32 mouse cellular contexts compared by ENCODE assay signal in the genomic region with DNA sequence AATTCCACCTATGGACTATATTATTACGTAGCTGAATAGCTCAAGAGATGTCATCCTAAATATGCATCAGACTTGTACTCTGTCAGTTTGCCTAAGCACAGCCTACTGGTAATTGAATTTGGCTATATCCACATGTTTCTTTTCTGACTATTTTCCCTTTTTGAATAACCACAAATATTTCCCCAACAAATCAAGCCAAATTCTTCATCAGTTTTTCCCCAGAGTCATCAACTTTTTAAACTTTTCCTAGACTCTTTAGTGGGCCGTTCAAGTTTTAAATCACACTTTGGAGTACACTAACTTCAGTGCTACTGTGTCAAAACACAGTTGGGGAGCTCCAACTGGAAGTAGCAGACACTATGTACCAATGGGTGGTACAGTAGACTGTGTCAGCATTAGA.
DNase-seq lines count a peak whose midpoint lies in the region; ATAC-seq and TF ChIP-seq lines count a peak whose summit lies in the region.
"Had no signal": no experiment of that assay in that cellular context is flagged by ENCODE, and none has a peak within 500 bp of the region (broad histone marks: within the 10 kb centered on the region; RNA-seq: fewer than 3 reads in every experiment).

No protein-coding gene starts in this region.

- 59% methylated on average over 2 of the region's 2 CpGs for WGBS in embryonic facial prominence, embryonic 14.5 days
- 91% methylated on average over 2 of the region's 2 CpGs for WGBS in embryonic facial prominence, embryonic 10.5 days
- 91% methylated on average over 2 of the region's 2 CpGs for WGBS in heart, embryonic 11.5 days (ENCODE audit: insufficient replicate concordance)
- 72% methylated on average over 2 of the region's 2 CpGs for WGBS in kidney, postnatal 0 days
- WGBS in kidney, embryonic 16.5 days = 82% methylated on average over 2 of the region's 2 CpGs

- no peak overlapping the region for H3K27ac ChIP-seq in embryonic facial prominence, embryonic 14.5 days (replicated peaks; ENCODE audit: low read depth, low read length)
- H3K27ac ChIP-seq in embryonic facial prominence, embryonic 10.5 days (replicated peaks) = no peak overlapping the region
- H3K27ac ChIP-seq in heart, embryonic 11.5 days (ENCODE audit: low read depth, low read length) = no peak overlapping the region
- H3K27ac ChIP-seq in kidney, postnatal 0 days = no peak overlapping the region
- no peak overlapping the region for H3K27ac ChIP-seq in kidney, embryonic 16.5 days (ENCODE audit: low read length)
- H3K27ac ChIP-seq: embryonic facial prominence, embryonic 15.5 days; forebrain, embryonic 10.5 days; forebrain, embryonic 13.5 days; heart, embryonic 13.5 days; hindbrain, embryonic 10.5 days; hindbrain, embryonic 13.5 days; hindbrain, postnatal 0 days had no signal

- no peak for ATAC-seq in embryonic facial prominence, embryonic 14.5 days (ENCODE audit: low read depth)
- ATAC-seq in heart, embryonic 11.5 days (replicated peaks; ENCODE audit: insufficient number of reproducible peaks, low FRiP score, low TSS enrichment) = no peak
- no peak for ATAC-seq in kidney, postnatal 0 days (replicated peaks; ENCODE audit: low FRiP score, low read depth)
- no peak for ATAC-seq in kidney, embryonic 16.5 days (ENCODE audit: low FRiP score, low TSS enrichment)
- ATAC-seq: activated CD4-positive, CD25-positive, alpha-beta regulatory T cell, adult 4 months; forebrain, embryonic 13.5 days; forebrain, embryonic 16.5 days; hindbrain, postnatal 0 days; inflammation-experienced regulatory T-cells, adult 6 months; intestine, embryonic 16.5 days had no signal

- H3K27me3 ChIP-seq in embryonic facial prominence, embryonic 14.5 days (replicated peaks; ENCODE audit: control insufficient read depth, insufficient read depth, low read length) = no peaks in the 10 kb centered on the region
- H3K27me3 ChIP-seq in embryonic facial prominence, embryonic 10.5 days (replicated peaks; ENCODE audit: low read depth, poor library complexity, severe bottlenecking) = no peaks in the 10 kb centered on the region
- no peaks in the 10 kb centered on the region for H3K27me3 ChIP-seq in heart, embryonic 11.5 days (ENCODE audit: control insufficient read depth, insufficient read depth, low read length)
- H3K27me3 ChIP-seq in kidney, postnatal 0 days (ENCODE audit: insufficient read depth, low read length) = no peaks in the 10 kb centered on the region
- H3K27me3 ChIP-seq in kidney, embryonic 16.5 days (ENCODE audit: insufficient read depth, low read length) = no peaks in the 10 kb centered on the region
- H3K27me3 ChIP-seq: CH12.LX; embryonic facial prominence, embryonic 15.5 days; forebrain, embryonic 13.5 days; heart, embryonic 13.5 days; hindbrain, embryonic 13.5 days had no signal

- peak; percentile 45 for DNase-seq in embryonic facial prominence, embryonic 14.5 days (ENCODE audit: low spot score)
- no peak for DNase-seq in embryonic facial prominence, embryonic 10.5 days (ENCODE audit: low spot score)
- DNase-seq in heart, postnatal 10 days = peak; percentile 4 to 14
- peak; percentile 52 for DNase-seq in kidney, postnatal 0 days (ENCODE audit: low spot score)
- peak; percentile 42 for DNase-seq in fibroblast of lung, adult 2 months (ENCODE audit: low read depth)
- DNase-seq in frontal cortex, postnatal 14 days (ENCODE audit: low spot score in 2 of 2) = no peak
- DNase-seq: adrenal gland, adult 8-10 months; adrenal gland, postnatal 25 days; B cell, adult 2 months; cerebellum, adult 11-12 months; cerebellum, adult 8-10 months; cerebellum, postnatal 36 days; embryo, embryonic 11 days; gastrocnemius, postnatal 10 days; heart, adult 11 months; kidney, adult 18-20 months had no signal

- no peak overlapping the region for H3K9ac ChIP-seq in embryonic facial prominence, embryonic 14.5 days (ENCODE audit: low read depth, low read length)
- H3K9ac ChIP-seq in heart, embryonic 11.5 days (ENCODE audit: low read depth, low read length) = no peak overlapping the region
- H3K9ac ChIP-seq in kidney, postnatal 0 days (ENCODE audit: low read depth, low read length) = no peak overlapping the region
- H3K9ac ChIP-seq in kidney, embryonic 16.5 days (replicated peaks; ENCODE audit: low read length) = no peak overlapping the region
- H3K9ac ChIP-seq: embryonic facial prominence, embryonic 15.5 days; forebrain, embryonic 13.5 days; heart, embryonic 13.5 days; hindbrain, embryonic 13.5 days had no signal

- H3K9me3 ChIP-seq in embryonic facial prominence, embryonic 14.5 days (ENCODE audit: control insufficient read depth, low read length) = no peaks in the 10 kb centered on the region
- no peaks in the 10 kb centered on the region for H3K9me3 ChIP-seq in embryonic facial prominence, embryonic 10.5 days
- no peaks in the 10 kb centered on the region for H3K9me3 ChIP-seq in heart, embryonic 11.5 days (replicated peaks; ENCODE audit: control insufficient read depth, low read length)
- H3K9me3 ChIP-seq in kidney, postnatal 0 days (replicated peaks; ENCODE audit: low read length) = no peaks in the 10 kb centered on the region
- H3K9me3 ChIP-seq in kidney, embryonic 16.5 days (ENCODE audit: low read length) = no peaks in the 10 kb centered on the region
- H3K9me3 ChIP-seq: embryonic facial prominence, embryonic 15.5 days; forebrain, embryonic 10.5 days; forebrain, embryonic 13.5 days; G1E; heart, embryonic 13.5 days; hindbrain, embryonic 10.5 days; hindbrain, embryonic 13.5 days had no signal

- H3K36me3 ChIP-seq in embryonic facial prominence, embryonic 14.5 days (ENCODE audit: control insufficient read depth, insufficient read depth, low read length) = no peaks in the 10 kb centered on the region
- no peaks in the 10 kb centered on the region for H3K36me3 ChIP-seq in embryonic facial prominence, embryonic 10.5 days (replicated peaks)
- H3K36me3 ChIP-seq in heart, embryonic 11.5 days (ENCODE audit: control insufficient read depth, insufficient read depth, low read length) = no peaks in the 10 kb centered on the region
- H3K36me3 ChIP-seq in kidney, postnatal 0 days (ENCODE audit: insufficient read depth, low read length) = no peaks in the 10 kb centered on the region
- 0 out of 2 replicates have a peak, but pooled peaks cover 3% of the 10 kb centered on the region for H3K36me3 ChIP-seq in kidney, embryonic 16.5 days (ENCODE audit: insufficient read depth, low read length)
- H3K36me3 ChIP-seq: embryonic facial prominence, embryonic 15.5 days; forebrain, embryonic 10.5 days; G1E; heart, embryonic 13.5 days; hindbrain, embryonic 10.5 days; hindbrain, embryonic 13.5 days had no signal

- H3K4me2 ChIP-seq in embryonic facial prominence, embryonic 14.5 days (ENCODE audit: low read depth, low read length) = no peak overlapping the region
- no peak overlapping the region for H3K4me2 ChIP-seq in heart, embryonic 11.5 days
- H3K4me2 ChIP-seq in kidney, postnatal 0 days (ENCODE audit: low read length) = no peak overlapping the region
- no peak overlapping the region for H3K4me2 ChIP-seq in kidney, embryonic 16.5 days (replicated peaks; ENCODE audit: low read depth, low read length)
- H3K4me2 ChIP-seq: embryonic facial prominence, embryonic 15.5 days; forebrain, embryonic 13.5 days; heart, embryonic 13.5 days; hindbrain, embryonic 13.5 days had no signal

- TF ChIP-seq CTCF in kidney, postnatal 0 days (IDR thresholded peaks at IDR 0.05; ENCODE audit: low read depth) = no peak

- H3K4me3 ChIP-seq in embryonic facial prominence, embryonic 14.5 days (ENCODE audit: low read depth, low read length) = no peak overlapping the region
- H3K4me3 ChIP-seq in embryonic facial prominence, embryonic 10.5 days = no peak overlapping the region
- no peak overlapping the region for H3K4me3 ChIP-seq in heart, embryonic 11.5 days (ENCODE audit: low read depth, low read length)
- no peak overlapping the region for H3K4me3 ChIP-seq in kidney, postnatal 0 days (replicated peaks; ENCODE audit: low read depth, low read length)
- H3K4me3 ChIP-seq in kidney, embryonic 16.5 days (ENCODE audit: low read length) = no peak overlapping the region
- H3K4me3 ChIP-seq: embryonic facial prominence, embryonic 15.5 days; erythroblast, embryonic 14.5 days; forebrain, embryonic 10.5 days; forebrain, embryonic 13.5 days; heart, embryonic 13.5 days; hindbrain, embryonic 10.5 days; hindbrain, embryonic 13.5 days had no signal

- intact Hi-C loops in heart, postnatal 10 days (cut with DNase I) = no loop called here

- H3K4me1 ChIP-seq in embryonic facial prominence, embryonic 14.5 days (ENCODE audit: control insufficient read depth, insufficient read depth, low read length) = no peaks in the 10 kb centered on the region
- no peaks in the 10 kb centered on the region for H3K4me1 ChIP-seq in embryonic facial prominence, embryonic 10.5 days
- H3K4me1 ChIP-seq in heart, embryonic 11.5 days (ENCODE audit: control insufficient read depth, insufficient read depth, low read length) = no peaks in the 10 kb centered on the region
- H3K4me1 ChIP-seq in kidney, postnatal 0 days (replicated peaks; ENCODE audit: insufficient read depth, low read length) = no peaks in the 10 kb centered on the region
- no peaks in the 10 kb centered on the region for H3K4me1 ChIP-seq in kidney, embryonic 16.5 days (ENCODE audit: insufficient read depth, low read length)
- H3K4me1 ChIP-seq: embryonic facial prominence, embryonic 15.5 days; forebrain, embryonic 13.5 days; heart, embryonic 13.5 days; hindbrain, embryonic 10.5 days; hindbrain, embryonic 13.5 days had no signal

Comparison
In these comparisons a context has a peak if more than half of its experiments do, and no peak if none do; other contexts are left out.
1. DNase-seq: peak in embryonic facial prominence, embryonic 14.5 days (single experiment), heart, postnatal 10 days (2 of 2), kidney, postnatal 0 days (single experiment) and fibroblast of lung, adult 2 months (single experiment); none in embryonic facial prominence, embryonic 10.5 days (single experiment) and frontal cortex, postnatal 14 days (0 of 2).